Mouse (Mus musculus): Measurements from ENCODE around the gene Tbcd. TPM values are rescaled to one million over a fixed set of nuclear protein-coding genes. Genes with fewer than 3 reads are reported as not detected.

Gene Tbcd
- 58.3 and 63.6 TPM in 2 replicates for polyA plus RNA-seq (2012; rRNA removed)

DNA sequence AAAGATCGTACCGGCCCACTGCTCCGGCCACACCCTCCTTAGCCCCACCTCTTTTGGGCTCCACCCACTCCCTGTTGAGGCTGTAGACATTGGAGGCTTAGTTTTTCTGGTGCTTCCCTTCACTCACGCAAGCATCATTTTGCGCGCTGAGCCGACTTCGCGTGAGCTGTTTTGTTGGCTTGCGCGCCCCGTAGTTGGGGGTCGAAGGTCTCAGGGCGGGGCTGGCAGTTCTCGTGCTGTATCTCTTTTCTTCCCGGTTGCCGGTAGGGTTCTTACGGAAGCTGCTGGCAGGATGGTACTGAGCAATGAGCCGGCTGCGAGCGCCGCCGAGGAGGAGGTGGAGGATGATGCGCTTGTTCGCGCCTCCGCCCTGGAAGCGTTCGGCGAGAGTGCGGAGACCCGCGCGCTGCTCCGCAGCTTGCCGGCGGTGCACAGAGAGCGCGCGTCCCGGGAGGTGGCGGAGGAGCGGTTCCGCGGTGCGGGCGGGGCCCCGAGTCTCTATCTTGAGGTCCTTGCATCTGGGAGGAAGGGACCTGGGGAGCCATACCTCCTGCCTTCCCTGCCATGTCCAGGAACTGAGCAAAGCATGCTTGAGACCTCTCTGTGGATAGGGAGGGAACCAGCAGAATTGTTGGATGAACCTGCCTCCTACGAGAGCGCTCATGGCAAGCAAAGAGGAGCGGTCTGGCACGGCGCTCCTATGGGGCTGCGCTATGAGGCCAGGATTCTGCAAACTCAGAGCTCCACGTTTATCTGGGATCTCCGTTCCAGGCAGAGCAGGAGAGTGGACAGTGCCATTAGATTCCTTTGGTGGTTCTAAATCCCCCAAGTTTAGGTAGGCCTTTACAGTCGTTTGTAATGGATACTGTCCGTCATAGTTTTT, at the start of gene Tbcd:
Gene Tbcd, plus strand, starts transcription at position 197 of the 883 bp plus-strand sequence.

DNA sequence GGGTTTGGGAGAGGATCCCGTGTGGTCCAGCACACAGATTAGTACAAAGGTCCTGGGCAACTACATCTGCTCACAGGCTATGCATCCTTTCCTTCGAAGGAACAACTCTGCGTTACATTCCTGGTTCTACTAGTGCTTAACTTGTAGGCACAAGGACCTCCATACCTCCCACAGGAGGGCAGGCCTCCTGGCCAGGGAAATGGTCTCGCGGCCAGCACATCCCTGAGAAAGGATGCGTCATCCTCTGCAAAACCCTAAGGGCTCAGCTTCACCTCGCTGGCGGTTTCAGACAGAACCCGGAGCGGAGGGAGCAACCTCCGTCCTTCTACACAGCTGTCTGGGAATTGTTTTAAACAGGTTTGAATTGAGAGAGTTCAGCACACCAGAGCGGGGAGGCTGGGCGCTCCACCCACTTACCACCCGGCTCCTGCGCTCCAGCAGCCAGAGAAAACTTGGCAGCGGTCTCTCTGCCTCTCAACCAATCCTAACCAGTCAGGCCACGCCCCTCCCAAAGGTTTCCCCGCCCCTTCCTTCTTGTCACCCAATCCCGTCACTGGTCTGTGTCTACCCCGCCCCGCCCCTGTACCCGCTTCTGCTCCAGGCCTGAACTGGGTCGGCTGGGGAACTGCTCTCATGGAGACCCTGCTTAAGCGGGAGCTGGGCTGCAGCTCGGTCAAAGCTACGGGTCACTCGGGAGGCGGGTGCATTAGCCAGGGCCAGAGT, 30.8 kb upstream of the Tbcd start, which contains the start of gene Fn3krp:
Gene Fn3krp, plus strand, starts transcription at position 572 of the 723 bp plus-strand sequence.

DNA sequence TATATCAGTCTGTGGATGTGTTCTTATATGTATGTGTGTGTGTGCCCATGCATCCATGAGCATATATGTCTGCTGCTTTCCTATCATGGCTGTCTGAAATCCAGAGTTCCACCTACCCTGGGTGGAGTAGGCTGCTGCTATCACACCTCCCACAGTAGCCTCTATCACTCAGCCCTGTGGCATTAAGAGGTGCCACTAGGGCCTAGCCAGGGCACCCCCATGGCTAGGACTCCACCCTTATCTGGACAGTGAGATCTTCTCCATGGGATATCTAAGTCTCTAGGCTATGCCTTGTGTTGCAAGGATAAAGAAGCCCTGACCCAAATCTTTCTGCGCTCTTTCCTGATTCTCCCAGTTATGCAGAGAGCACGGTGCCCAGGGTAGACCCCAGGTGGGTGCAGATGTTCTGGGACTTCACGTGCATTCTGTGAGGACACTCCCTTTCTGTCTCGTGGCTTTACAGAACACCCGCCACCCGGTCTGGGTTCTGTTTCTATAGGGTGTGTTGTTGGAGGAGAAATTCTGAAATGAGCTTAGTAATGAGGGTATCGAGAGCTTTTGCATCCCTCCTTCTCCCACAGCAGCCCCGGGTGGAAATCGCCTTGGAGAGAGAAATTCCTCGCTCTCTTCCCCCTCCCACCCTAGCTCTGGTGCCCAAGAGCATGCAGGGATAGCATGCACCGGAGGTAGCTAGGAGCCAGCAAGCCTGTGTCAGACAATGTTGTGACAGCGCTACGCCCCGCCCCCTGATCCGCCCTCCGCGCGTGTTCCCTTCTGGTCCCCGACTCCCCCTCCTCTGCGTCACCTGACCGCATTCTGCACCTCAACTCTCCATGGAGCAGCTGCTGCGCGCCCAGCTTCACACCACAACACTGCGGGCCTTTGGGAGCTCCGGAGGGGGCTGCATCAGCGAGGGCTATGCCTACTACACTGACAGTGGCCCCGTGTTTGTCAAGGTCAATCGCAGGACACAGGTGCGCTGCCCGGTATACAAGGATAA, 17.3 kb upstream of the Tbcd start, which contains the start of gene Fn3k:
Gene Fn3k, plus strand, starts transcription at position 758 of the 1,000 bp plus-strand sequence.

DNA sequence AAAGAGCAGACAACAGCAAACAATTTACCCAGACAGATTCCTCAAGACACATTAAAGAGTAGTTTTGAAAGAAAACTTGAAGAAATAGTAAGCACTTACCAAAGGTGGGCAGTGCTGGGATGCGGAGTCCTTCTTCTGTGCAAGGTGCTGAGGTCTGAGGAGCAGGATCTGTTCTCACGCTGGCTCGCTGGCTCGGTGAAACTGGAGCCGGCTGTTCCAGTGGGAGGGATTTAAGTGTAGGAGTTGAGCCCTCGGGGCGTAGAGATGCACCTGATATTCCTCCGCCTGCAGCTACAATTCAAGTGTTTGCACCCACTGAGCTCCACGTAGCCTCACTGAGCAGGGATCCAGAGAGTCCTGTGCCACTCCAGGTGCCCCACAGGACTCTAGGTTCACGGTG, 67.4 kb downstream of the Tbcd start, which contains the start of gene Zfp750:
Gene Zfp750, minus strand, starts transcription at position 203 of the 400 bp plus-strand sequence.

Other genes with a start within 250 kb of the Tbcd start
- gene Hexdc, start 247.5 kb upstream of the Tbcd start, polyA plus RNA-seq (2012; rRNA removed): 24.1 and 29.5 TPM in 2 replicates
- 17.2 and 18.7 TPM in 2 replicates for gene Ogfod3, start 247.2 kb upstream of the Tbcd start, polyA plus RNA-seq (2012; rRNA removed)
- gene Cybc1, start 222.6 kb upstream of the Tbcd start, polyA plus RNA-seq (2012; rRNA removed): 24.8 and 30.0 TPM in 2 replicates
- 34.3 and 40.5 TPM in 2 replicates for gene Narf, start 214.7 kb upstream of the Tbcd start, polyA plus RNA-seq (2012; rRNA removed)
- 40.6 and 40.9 TPM in 2 replicates for gene Foxk2, start 192.0 kb upstream of the Tbcd start, polyA plus RNA-seq (2012; rRNA removed)
- gene Wdr45b, start 97.5 kb upstream of the Tbcd start, polyA plus RNA-seq (2012; rRNA removed): 34.1 and 34.3 TPM in 2 replicates
- 1.2 and 2.7 TPM in 2 replicates for gene Rab40b, start 63.7 kb upstream of the Tbcd start, polyA plus RNA-seq (2012; rRNA removed)
- 3.4 and 3.5 TPM in 2 replicates for gene Fn3krp, start 30.5 kb upstream of the Tbcd start, polyA plus RNA-seq (2012; rRNA removed)
- 0.85 and 1.2 TPM in 2 replicates for gene Fn3k, start 17.0 kb upstream of the Tbcd start, polyA plus RNA-seq (2012; rRNA removed)
- gene Zfp750, start 67.4 kb downstream of the Tbcd start, polyA plus RNA-seq (2012; rRNA removed): 4.0 and 5.3 TPM in 2 replicates
- gene B3gntl1, start 221.2 kb downstream of the Tbcd start, polyA plus RNA-seq (2012; rRNA removed): 7.4 and 7.9 TPM in 2 replicates
- gene Metrnl, start 249.6 kb downstream of the Tbcd start, polyA plus RNA-seq (2012; rRNA removed): 140 and 195 TPM in 2 replicates